Mouse (Mus musculus) hindbrain, embryonic 10.5 days (tissue): ENCODE data around the gene Malrd1. TPM values are rescaled to one million over a fixed set of nuclear protein-coding genes. Genes with fewer than 3 reads are reported as not detected.

Source experiments
- DNase-seq: peaks from one replicate; pipeline ENCODE4 v3.0.0-alpha.2; 2017; ENCODE audit warnings: low spot score
- H3K27ac ChIP-seq: fragments of 300-500 bp; sonication (generic); 2 replicates; pipeline ENCODE4 v1.5.1; 2016; ENCODE audit warnings: mild to moderate bottlenecking, moderate library complexity
- H3K27me3 ChIP-seq: fragments of 300-500 bp; sonication (generic); 2 replicates; pipeline ENCODE4 v1.6.1; 2016; ENCODE audit warnings: mild to moderate bottlenecking; ENCODE audit not compliant: poor library complexity, insufficient read depth, severe bottlenecking
- H3K36me3 ChIP-seq: fragments of 300-500 bp; sonication (generic); 2 replicates; pipeline ENCODE4 v1.6.1; 2016; ENCODE audit warnings: mild to moderate bottlenecking, moderate library complexity
- H3K4me1 ChIP-seq: fragments of 300-500 bp; sonication (generic); replicated peaks from 2 replicates; pipeline ENCODE4 v1.6.1; 2016; ENCODE audit warnings: mild to moderate bottlenecking
- H3K4me3 ChIP-seq: fragments of 300-500 bp; sonication (generic); 2 replicates; pipeline ENCODE4 v1.5.1; 2016; ENCODE audit warnings: mild to moderate bottlenecking, moderate library complexity
- H3K9me3 ChIP-seq: fragments of 300-500 bp; sonication (generic); 2 replicates; pipeline ENCODE4 v1.6.1; 2016; ENCODE audit warnings: mild to moderate bottlenecking, moderate library complexity
- whole genome bisulfite sequencing: fragments of 180-500 bp; shearing (Covaris S2); methylation state at CpG from one replicate; pipeline ENCODE4 v1.1.7; 2016; 5-methylcytosine and 5-hydroxymethylcytosine counted together
- polyA plus RNA-seq: library from polyadenylated mRNA; unstranded; fragments of >200 nt; fragmentation: Nextera tagmentation; extraction: Ambion mirVana; gene quantifications from 2 replicates; pipeline ENCODE4 v1.2.1, GENCODE M21; 2016

Malrd1 gene
- polyA plus RNA-seq, result not detected in 2 replicates

DNA sequence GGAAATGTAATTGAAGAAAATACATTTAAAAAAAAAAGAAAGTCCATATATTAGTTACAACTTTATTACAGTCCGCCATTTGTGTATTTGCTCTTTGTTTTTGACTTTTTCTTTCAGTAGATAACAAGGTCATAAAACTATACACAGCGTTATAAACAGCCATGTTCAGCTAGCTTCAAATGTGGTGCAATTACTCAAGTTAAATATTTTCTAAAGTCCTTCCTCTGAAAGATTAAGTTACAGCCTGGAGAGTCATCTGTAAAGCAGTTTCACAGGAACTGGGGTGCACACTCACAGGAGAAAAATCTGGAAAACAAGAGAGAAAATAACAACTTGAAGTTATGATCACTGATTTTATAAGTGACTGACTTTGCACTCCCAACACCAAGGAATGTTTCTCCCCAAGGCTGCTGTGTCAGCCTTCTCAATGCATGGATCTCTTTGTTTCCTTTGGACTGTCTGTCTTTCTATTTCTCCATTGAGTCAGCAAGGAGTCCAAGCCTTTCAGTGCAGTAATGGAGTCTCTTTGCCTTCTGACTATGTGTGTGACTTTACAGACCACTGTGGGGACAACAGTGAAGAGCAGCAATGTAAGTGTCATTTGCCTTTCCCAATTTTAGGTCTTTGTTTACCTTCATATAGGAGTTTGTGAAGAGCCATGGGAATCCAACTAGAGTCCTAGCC, at the start of gene Malrd1:
TSS of gene Malrd1 (plus strand) at position 239 of the 684 bp plus-strand sequence.
- Histone ChIP-seq H3K27ac (no peak within 1 kb of the TSS), H3K9me3 (peaks cover 14% of the 10 kb centered on the region), H3K27me3 (no peaks in the 10 kb centered on the region), H3K4me1 (no peaks in the 10 kb centered on the region), H3K4me3 (no peak within 1 kb of the TSS), H3K36me3 (no peaks in the 10 kb centered on the region)
- DNase-seq, result no peak
- WGBS, result 86% methylated on average over 2 of the region's 2 CpGs

DNA sequence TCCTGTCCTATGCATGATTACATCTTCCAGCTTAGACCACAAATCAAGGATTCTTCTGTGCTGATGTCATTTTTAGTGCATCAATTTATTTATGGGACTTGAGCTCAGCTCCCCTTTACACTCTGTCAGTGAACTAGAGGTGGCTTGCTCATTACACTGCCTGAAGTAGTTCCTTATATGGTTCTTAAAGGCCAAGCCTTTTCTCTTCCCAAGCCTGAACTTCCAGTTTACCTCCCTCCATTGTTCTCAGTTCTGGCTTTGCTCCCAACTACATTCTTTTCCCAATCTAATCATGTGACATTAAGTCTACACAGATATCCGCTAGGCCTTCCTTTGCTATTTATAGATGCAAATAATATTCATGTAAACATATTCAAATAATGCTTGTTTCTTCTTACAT, 12.4 kb downstream of the Malrd1 start:
- no peak overlapping the region for H3K27ac ChIP-seq
- H3K4me1 ChIP-seq, result no peaks in the 10 kb centered on the region
- H3K9me3 ChIP-seq, result no peaks in the 10 kb centered on the region
- H3K27me3 ChIP-seq, result no peaks in the 10 kb centered on the region
- DNase-seq, result no peak
- 80% methylated on average over 1 of the region's 1 CpGs for WGBS
- H3K4me3 ChIP-seq, result no peak overlapping the region
- no peaks in the 10 kb centered on the region for H3K36me3 ChIP-seq

DNA sequence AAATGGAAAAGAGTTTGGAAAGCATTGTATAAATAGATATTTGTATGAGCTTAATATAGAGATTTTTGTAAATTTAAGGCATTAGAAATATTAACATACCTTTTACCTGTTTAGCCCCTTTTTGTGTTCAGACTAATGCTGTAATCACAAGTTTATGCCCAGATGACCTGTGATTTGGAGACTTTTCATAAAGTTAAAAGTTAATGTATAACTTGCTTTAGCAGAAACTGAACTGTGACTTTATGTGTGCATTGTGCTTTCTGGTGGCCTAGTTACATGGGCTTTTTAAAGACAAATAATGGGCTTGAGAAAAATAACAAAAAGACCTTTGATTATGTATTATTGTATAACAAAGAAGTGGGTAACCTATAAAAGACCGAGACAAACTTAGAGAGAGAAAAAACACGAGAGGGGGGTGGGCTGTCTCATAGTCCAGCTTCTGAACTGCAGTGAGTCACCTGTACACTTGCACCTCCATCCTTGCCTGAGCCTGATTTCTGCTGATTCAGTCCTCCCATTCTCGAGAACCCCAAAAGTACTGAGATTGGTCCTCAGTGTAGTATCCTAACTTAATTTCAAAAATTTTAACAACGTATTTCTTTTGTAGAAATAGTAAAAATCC, 87.2 kb downstream of the Malrd1 start:
- 77% methylated on average over 4 of the region's 4 CpGs for WGBS
- Histone ChIP-seq H3K4me1 (no peaks in the 10 kb centered on the region), H3K27ac (no peak overlapping the region), H3K4me3 (no peak overlapping the region), H3K9me3 (no peaks in the 10 kb centered on the region), H3K36me3 (no peaks in the 10 kb centered on the region), H3K27me3 (no peaks in the 10 kb centered on the region)
- no peak for DNase-seq

DNA sequence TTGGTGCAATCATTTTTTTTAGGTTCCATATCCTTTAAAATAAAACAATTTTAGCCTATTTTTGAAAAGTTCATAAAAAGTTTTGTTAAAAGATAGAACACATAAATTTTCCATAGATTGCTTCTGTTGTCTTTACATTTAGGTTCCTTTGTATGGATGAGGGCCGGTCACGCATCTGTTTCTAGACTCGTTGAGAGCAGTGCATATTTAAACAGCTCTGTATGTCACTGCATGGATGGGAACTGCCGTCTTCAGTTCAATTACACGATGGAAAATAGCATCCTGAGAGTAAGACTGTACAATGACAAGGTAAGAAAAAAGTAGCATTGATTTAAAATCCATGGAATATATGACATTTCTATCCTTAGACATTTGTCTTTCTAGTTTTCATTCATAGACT, 87.7 kb downstream of the Malrd1 start:
- no peak overlapping the region for H3K4me3 ChIP-seq
- 84% methylated on average over 5 of the region's 5 CpGs for WGBS
- no peak for DNase-seq
- no peaks in the 10 kb centered on the region for H3K4me1 ChIP-seq
- no peaks in the 10 kb centered on the region for H3K36me3 ChIP-seq
- H3K27me3 ChIP-seq, result no peaks in the 10 kb centered on the region
- no peaks in the 10 kb centered on the region for H3K9me3 ChIP-seq
- no peak overlapping the region for H3K27ac ChIP-seq

DNA sequence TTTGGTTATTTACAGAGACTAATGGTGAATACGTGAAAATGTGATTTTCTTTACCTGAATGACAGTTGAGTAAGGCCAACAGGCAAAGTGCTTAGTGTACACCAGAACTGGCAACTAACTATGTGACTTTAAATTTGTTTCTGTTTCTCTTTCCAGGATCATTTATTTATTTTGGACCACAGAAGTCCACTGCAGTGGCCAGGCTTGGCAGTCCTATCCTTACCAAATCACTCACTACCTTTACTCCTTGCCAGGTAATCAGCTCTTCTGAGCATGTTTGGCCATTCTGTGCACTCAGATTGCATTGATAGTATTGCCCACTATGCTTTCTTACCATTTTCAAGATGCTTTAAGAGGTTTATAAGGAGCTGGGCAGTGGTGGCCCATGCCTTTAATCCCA, 109.5 kb downstream of the Malrd1 start:
- Histone ChIP-seq H3K4me3 (no peak overlapping the region), H3K27me3 (no peaks in the 10 kb centered on the region), H3K4me1 (no peaks in the 10 kb centered on the region), H3K36me3 (no peaks in the 10 kb centered on the region), H3K27ac (no peak overlapping the region), H3K9me3 (no peaks in the 10 kb centered on the region)
- DNase-seq, result no peak
- WGBS, result 89% methylated on average over 1 of the region's 1 CpGs

DNA sequence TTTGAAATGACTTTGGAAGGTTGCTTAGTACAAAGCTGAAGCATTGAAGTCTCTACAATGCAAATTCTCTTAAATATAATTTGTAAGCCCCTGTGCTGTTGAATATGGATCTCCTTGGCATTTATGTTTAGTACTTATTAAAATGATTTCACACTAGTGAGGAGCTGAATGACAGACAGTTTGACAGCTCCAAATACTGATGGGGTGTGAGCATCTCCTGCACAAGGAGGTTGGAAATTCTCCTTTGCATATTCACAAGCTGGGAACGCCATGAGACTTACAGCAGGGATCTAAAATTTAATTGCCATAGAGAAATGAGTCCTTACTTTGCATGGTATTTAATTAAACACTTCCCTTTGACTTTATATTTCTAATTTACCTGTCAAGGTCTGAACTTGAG, 117.6 kb downstream of the Malrd1 start:
- Histone ChIP-seq H3K9me3 (no peaks in the 10 kb centered on the region), H3K27ac (no peak overlapping the region), H3K4me1 (no peaks in the 10 kb centered on the region), H3K27me3 (no peaks in the 10 kb centered on the region), H3K36me3 (no peaks in the 10 kb centered on the region), H3K4me3 (no peak overlapping the region)
- no peak for DNase-seq
- 84% methylated on average over 1 of the region's 1 CpGs for whole genome bisulfite sequencing

DNA sequence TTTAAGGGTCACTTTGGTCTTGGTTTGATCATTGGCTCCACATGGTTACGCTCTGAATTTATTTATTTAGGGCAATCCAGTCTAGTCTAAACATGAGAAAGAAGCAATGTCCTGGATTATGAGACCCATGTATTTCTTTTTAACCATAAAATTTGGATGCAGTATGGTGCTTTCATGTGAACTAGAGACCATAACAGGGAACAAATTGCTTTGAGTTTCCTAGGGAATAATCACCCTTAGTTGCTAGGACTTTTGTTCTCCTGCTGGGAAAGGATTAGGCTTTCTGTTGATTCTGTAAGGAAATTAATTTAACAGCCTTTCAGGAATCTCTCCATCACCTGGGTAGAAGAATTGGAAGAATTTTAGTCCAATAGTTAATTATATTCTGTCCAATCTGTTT, 130.1 kb downstream of the Malrd1 start:
- no peaks in the 10 kb centered on the region for H3K36me3 ChIP-seq
- no peak overlapping the region for H3K4me3 ChIP-seq
- no peak overlapping the region for H3K27ac ChIP-seq
- WGBS, result 75% methylated on average over 1 of the region's 1 CpGs
- H3K27me3 ChIP-seq, result no peaks in the 10 kb centered on the region
- H3K9me3 ChIP-seq, result no peaks in the 10 kb centered on the region
- DNase-seq, result no peak
- H3K4me1 ChIP-seq, result no peaks in the 10 kb centered on the region

DNA sequence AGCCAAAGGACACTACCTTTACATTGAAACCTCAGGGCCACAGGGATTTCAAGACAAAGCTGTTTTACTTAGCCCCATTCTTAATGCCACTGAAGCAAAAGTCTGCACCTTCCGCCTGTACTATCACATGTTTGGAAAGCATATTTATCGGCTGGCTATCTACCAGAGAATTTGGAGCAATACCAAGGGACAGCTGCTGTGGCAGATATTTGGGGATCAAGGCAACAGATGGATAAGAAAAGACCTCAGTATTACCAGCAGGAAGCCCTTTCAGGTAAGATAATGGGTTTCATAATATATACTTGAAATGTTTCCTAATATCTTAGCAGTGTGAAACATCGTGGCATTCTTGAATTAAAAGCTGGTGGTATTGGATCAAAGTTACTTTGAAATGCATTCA, 176.7 kb downstream of the Malrd1 start:
- WGBS, result 92% methylated on average over 3 of the region's 3 CpGs
- no peak for DNase-seq
- Histone ChIP-seq H3K9me3 (no peaks in the 10 kb centered on the region), H3K27ac (no peak overlapping the region), H3K36me3 (no peaks in the 10 kb centered on the region), H3K4me1 (no peaks in the 10 kb centered on the region), H3K27me3 (no peaks in the 10 kb centered on the region), H3K4me3 (no peak overlapping the region)

DNA sequence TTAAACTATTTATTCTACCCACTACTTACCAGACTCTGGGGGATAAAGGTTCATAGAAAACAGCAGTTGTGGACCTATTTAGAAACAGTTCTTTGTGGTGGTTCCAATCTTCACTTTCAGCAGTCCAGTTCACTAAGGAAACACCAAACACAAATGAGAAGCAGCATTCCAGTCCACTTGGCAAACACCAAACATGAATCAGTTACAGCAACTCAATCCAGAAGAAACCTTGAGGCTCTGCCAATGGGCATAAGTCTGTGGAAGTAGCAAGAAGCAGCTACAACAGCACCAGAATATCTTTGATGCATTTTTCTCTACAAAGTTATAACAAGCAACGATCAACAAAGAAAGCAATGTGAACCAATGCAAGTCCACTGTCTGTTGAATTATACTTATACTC, 214.7 kb downstream of the Malrd1 start:
- 96% methylated on average over 1 of the region's 1 CpGs for WGBS
- no peaks in the 10 kb centered on the region for H3K36me3 ChIP-seq
- H3K4me1 ChIP-seq, result no peaks in the 10 kb centered on the region
- no peak for DNase-seq
- H3K9me3 ChIP-seq, result peaks cover 3% of the 10 kb centered on the region; the same call in 1 of the 2 replicates
- no peaks in the 10 kb centered on the region for H3K27me3 ChIP-seq
- H3K27ac ChIP-seq, result no peak overlapping the region
- no peak overlapping the region for H3K4me3 ChIP-seq

DNA sequence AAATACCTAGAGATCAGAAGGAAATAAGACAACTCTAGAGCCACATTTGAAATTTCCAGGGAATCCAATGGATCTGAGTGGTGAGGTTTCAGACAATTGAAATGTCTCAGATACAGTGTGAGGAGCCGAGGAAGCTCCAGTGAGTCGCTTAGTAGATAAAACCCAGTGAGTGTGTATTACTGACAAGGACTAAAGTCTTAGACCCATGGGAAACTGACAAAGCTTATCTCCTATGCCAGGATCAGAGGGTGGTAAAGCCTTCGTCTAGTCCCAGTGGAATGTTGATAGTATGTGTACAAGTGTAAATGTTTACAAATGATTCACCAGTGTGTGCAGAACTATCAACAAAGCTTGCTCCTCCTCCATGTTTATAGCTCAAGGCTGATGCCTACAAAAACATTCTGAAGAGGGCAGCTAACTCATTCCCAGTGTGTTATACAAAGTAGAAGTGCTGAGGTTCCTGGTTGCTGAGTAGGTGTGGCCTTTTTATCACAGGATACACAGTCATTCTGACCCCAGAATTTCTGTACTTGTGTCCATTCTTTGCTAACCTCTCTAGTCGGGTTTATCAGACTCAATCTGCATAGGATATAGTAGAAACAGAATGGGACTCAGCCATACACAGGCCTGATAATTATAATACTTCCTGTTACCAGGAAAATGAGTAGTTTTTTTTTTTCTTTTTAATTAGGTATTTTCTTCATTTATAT, 218.9 kb downstream of the Malrd1 start:
- Histone ChIP-seq H3K27me3 (no peaks in the 10 kb centered on the region), H3K4me1 (no peaks in the 10 kb centered on the region), H3K36me3 (no peaks in the 10 kb centered on the region), H3K9me3 (no peaks in the 10 kb centered on the region), H3K4me3 (no peak overlapping the region), H3K27ac (no peak overlapping the region)
- 86% methylated on average over 4 of the region's 4 CpGs for WGBS
- no peak for DNase-seq

DNA sequence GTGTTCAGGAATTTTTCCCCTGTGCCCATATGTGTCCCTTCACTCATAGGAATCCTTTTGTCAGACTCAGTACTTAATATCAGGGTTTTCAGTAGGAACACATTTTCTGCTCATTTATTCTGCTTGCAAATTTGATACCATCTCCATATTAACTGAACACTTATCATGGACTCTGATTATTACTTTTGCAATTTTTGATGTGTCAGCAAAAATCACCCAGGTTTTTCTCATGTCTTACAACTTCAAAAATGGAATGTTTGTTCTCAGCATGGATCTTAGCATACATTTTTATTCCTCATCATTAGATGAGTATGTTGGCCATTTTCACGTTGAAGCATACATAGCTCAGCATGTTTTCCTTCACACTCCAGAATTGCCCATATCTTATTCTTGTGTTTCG, 258.5 kb downstream of the Malrd1 start:
- DNase-seq, result no peak
- Histone ChIP-seq H3K4me3 (no peak overlapping the region), H3K36me3 (no peaks in the 10 kb centered on the region), H3K4me1 (no peaks in the 10 kb centered on the region), H3K9me3 (no peaks in the 10 kb centered on the region), H3K27ac (no peak overlapping the region), H3K27me3 (no peaks in the 10 kb centered on the region)
- 89% methylated on average over 2 of the region's 2 CpGs for WGBS

DNA sequence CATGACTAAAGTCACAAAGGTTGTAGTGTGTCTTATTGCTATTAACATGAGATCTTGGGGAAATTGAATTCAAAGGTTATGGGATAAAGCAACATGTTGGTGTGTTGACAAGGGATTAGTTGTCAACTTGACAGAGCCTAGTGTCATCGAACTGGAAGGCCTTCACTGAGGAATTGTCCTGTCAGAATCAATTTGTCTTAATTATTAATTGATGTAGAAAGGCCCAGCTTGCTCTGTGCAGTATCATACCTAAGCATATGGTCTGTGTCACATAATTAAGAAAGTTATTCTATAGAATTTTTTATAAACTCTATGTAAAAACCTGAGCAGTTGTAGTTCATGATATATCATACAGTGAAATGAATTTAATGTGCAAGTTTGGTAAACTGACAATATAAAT, 289.4 kb downstream of the Malrd1 start:
- Histone ChIP-seq H3K27me3 (no peaks in the 10 kb centered on the region), H3K36me3 (no peaks in the 10 kb centered on the region), H3K27ac (no peak overlapping the region), H3K4me1 (no peaks in the 10 kb centered on the region), H3K9me3 (no peaks in the 10 kb centered on the region), H3K4me3 (no peak overlapping the region)
- no peak for DNase-seq
- 69% methylated on average over 1 of the region's 1 CpGs for WGBS

DNA sequence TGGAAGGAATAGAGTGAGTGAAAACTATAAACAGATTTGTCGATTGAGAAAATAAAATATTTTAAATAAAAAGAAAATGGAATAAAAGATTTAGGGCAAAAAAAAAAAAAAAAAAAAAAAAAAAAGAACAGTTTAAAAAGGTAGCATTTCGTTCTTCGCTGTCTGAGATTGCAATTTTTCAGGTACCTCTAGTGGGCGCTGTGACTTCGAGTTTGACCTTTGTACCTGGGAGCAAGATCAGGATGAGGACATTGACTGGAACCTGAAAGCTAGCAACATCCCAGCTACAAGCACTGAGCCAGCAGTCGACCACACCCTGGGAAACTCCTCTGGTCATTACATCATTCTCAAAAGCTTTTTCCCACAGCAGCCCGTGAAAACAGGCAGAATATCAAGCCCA, 343.1 kb downstream of the Malrd1 start:
- WGBS, result 25% methylated on average over 7 of the region's 7 CpGs
- no peaks in the 10 kb centered on the region for H3K27me3 ChIP-seq
- H3K36me3 ChIP-seq, result no peaks in the 10 kb centered on the region
- H3K4me1 ChIP-seq, result no peaks in the 10 kb centered on the region
- no peak overlapping the region for H3K27ac ChIP-seq
- no peaks in the 10 kb centered on the region for H3K9me3 ChIP-seq
- H3K4me3 ChIP-seq, result no peak overlapping the region
- no peak for DNase-seq
